Mouse (Mus musculus) embryonic facial prominence, embryonic 11.5 days (tissue): Measurements from ENCODE around the gene Ints6. TPM values are rescaled to one million over a fixed set of nuclear protein-coding genes. Genes with fewer than 3 reads are reported as not detected.

ENCODE experiments used
- ATAC-seq: fragments of 200-750 bp; cut with Nextera tagmentation; replicated peaks from 2 replicates; pipeline ENCODE4 v1.8.0; 2017; ENCODE audit warnings: low read depth; ENCODE audit not compliant: insufficient number of reproducible peaks, low FRiP score, low TSS enrichment
- DNase-seq: peaks from one replicate; pipeline ENCODE4 v3.0.0-alpha.2; 2015; ENCODE audit warnings: low spot score
- H3K27ac ChIP-seq: fragments of 300-500 bp; sonication (generic); replicated peaks from 2 replicates; pipeline ENCODE4 v1.5.1; 2014; ENCODE audit warnings: mild to moderate bottlenecking, low read depth, low read length, control low read depth
- H3K27me3 ChIP-seq: fragments of 300-500 bp; sonication (generic); 2 replicates; pipeline ENCODE4 v1.6.1; 2014; ENCODE audit warnings: mild to moderate bottlenecking, low read length, moderate library complexity, mixed read lengths; ENCODE audit not compliant: control insufficient read depth, insufficient read depth
- H3K36me3 ChIP-seq: fragments of 300-500 bp; sonication (generic); replicated peaks from 2 replicates; pipeline ENCODE4 v1.6.1; 2014; ENCODE audit warnings: low read depth, mild to moderate bottlenecking, low read length, moderate library complexity, mixed read lengths; ENCODE audit not compliant: control insufficient read depth, insufficient read depth
- H3K4me1 ChIP-seq: fragments of 300-500 bp; sonication (generic); 2 replicates; pipeline ENCODE4 v1.6.1; 2014; ENCODE audit warnings: low read length, mixed read lengths; ENCODE audit not compliant: control insufficient read depth, insufficient read depth
- H3K4me2 ChIP-seq: fragments of 300-500 bp; sonication (generic); 2 replicates; pipeline ENCODE4 v1.6.1; 2014; ENCODE audit warnings: low read depth, mild to moderate bottlenecking, control low read depth, low read length, moderate library complexity
- H3K4me3 ChIP-seq: fragments of 300-500 bp; sonication (generic); 2 replicates; pipeline ENCODE4 v1.5.1; 2014; ENCODE audit warnings: low read depth, low read length, control low read depth
- H3K9ac ChIP-seq: fragments of 300-500 bp; sonication (generic); replicated peaks from 2 replicates; pipeline ENCODE4 v1.6.1; 2014; ENCODE audit warnings: mild to moderate bottlenecking, control low read depth, low read length
- H3K9me3 ChIP-seq: fragments of 300-500 bp; sonication (generic); replicated peaks from 2 replicates; pipeline ENCODE4 v1.6.1; 2016; ENCODE audit warnings: mild to moderate bottlenecking, low read length, inconsistent platforms, mixed read lengths; ENCODE audit not compliant: control insufficient read depth
- WGBS: fragments of 180-500 bp; shearing (Covaris S2); extraction: QIAGEN DNeasy Blood & Tissue Kit; methylation state at CpG from one replicate; pipeline ENCODE4 v1.1.7; 2014; 5-methylcytosine and 5-hydroxymethylcytosine counted together
- polyA plus RNA-seq: library from polyadenylated mRNA; unstranded; fragments of >200 nt; fragmentation: Nextera tagmentation; extraction: Ambion mirVana; gene quantifications from 2 replicates; pipeline ENCODE4 v1.2.1, GENCODE M21; 2014

Ints6 gene
- polyA plus RNA-seq, 1 experiment from 2014 or later: 24.2 TPM

GRCm38 (mm10) chr14:62789282-62789681, 28.3 kb upstream of the Ints6 start:
- DNase-seq (no peak), ATAC-seq (no peak)
- no peak overlapping the region for H3K9ac ChIP-seq
- no peaks in the 10 kb centered on the region for H3K27me3 ChIP-seq
- H3K27ac ChIP-seq: no peak overlapping the region
- no peak overlapping the region for H3K4me2 ChIP-seq
- no peaks in the 10 kb centered on the region for H3K9me3 ChIP-seq
- WGBS: 74% methylated on average over 4 of the region's 4 CpGs
- no peaks in the 10 kb centered on the region for H3K36me3 ChIP-seq
- H3K4me1 ChIP-seq: no peaks in the 10 kb centered on the region
- H3K4me3 ChIP-seq: no peak overlapping the region

- no peaks in the 10 kb centered on the region for H3K9me3 ChIP-seq
- H3K9ac ChIP-seq: no peak overlapping the region
- H3K4me1 ChIP-seq: no peaks in the 10 kb centered on the region
- DNase-seq (no peak), ATAC-seq (no peak)
- H3K27ac ChIP-seq: no peak overlapping the region
- H3K4me2 ChIP-seq: no peak overlapping the region
- WGBS: 73% methylated on average over 5 of the region's 5 CpGs
- H3K27me3 ChIP-seq: no peaks in the 10 kb centered on the region
- H3K36me3 ChIP-seq: no peaks in the 10 kb centered on the region
- H3K4me3 ChIP-seq: no peak overlapping the region
Observed at GRCm38 (mm10) chr14:62782981-62783380, 22.0 kb upstream of the Ints6 start.

- Histone ChIP-seq H3K36me3 (no peaks in the 10 kb centered on the region), H3K27ac (no peak overlapping the region), H3K4me2 (no peak overlapping the region), H3K9ac (no peak overlapping the region), H3K27me3 (no peaks in the 10 kb centered on the region), H3K9me3 (no peaks in the 10 kb centered on the region), H3K4me1 (no peaks in the 10 kb centered on the region), H3K4me3 (no peak overlapping the region)
- WGBS: 84% methylated on average over 9 of the region's 9 CpGs
- DNase-seq (no peak), ATAC-seq (no peak)
Observed at GRCm38 (mm10) chr14:62780520-62781316, 19.7 kb upstream of the Ints6 start.

GRCm38 (mm10) chr14:62778095-62778494, 17.1 kb upstream of the Ints6 start:
- WGBS: 93% methylated on average over 9 of the region's 9 CpGs
- H3K9ac ChIP-seq: no peak overlapping the region
- H3K9me3 ChIP-seq: no peaks in the 10 kb centered on the region
- H3K27me3 ChIP-seq: no peaks in the 10 kb centered on the region
- DNase-seq: no peak
- H3K4me3 ChIP-seq: no peak overlapping the region
- H3K4me1 ChIP-seq: no peaks in the 10 kb centered on the region
- no peak overlapping the region for H3K27ac ChIP-seq
- ATAC-seq: no peak
- H3K4me2 ChIP-seq: no peak overlapping the region
- H3K36me3 ChIP-seq: no peaks in the 10 kb centered on the region

- Histone ChIP-seq H3K36me3 (no peaks in the 10 kb centered on the region), H3K4me3 (no peak overlapping the region), H3K9me3 (no peaks in the 10 kb centered on the region), H3K27ac (no peak overlapping the region), H3K4me2 (no peak overlapping the region), H3K27me3 (no peaks in the 10 kb centered on the region), H3K9ac (no peak overlapping the region), H3K4me1 (no peaks in the 10 kb centered on the region)
- no peak for ATAC-seq
- no peak for DNase-seq
- 86% methylated on average over 3 of the region's 3 CpGs for WGBS
Observed at GRCm38 (mm10) chr14:62775034-62775433, 14.1 kb upstream of the Ints6 start.

GRCm38 (mm10) chr14:62774246-62774645, 13.3 kb upstream of the Ints6 start:
- 93% methylated on average over 3 of the region's 3 CpGs for WGBS
- Histone ChIP-seq H3K36me3 (no peaks in the 10 kb centered on the region), H3K4me3 (no peak overlapping the region), H3K27ac (no peak overlapping the region), H3K4me2 (no peak overlapping the region), H3K27me3 (no peaks in the 10 kb centered on the region), H3K9me3 (no peaks in the 10 kb centered on the region), H3K4me1 (no peaks in the 10 kb centered on the region), H3K9ac (no peak overlapping the region)
- no peak for ATAC-seq
- DNase-seq: no peak

- DNase-seq: no peak
- Histone ChIP-seq H3K27me3 (no peaks in the 10 kb centered on the region), H3K9ac (no peak overlapping the region), H3K4me3 (no peak overlapping the region), H3K36me3 (no peaks in the 10 kb centered on the region), H3K4me1 (no peaks in the 10 kb centered on the region), H3K4me2 (no peak overlapping the region), H3K27ac (no peak overlapping the region), H3K9me3 (no peaks in the 10 kb centered on the region)
- WGBS: 75% methylated on average over 6 of the region's 6 CpGs
- no peak for ATAC-seq
Observed at GRCm38 (mm10) chr14:62773766-62774165, 12.8 kb upstream of the Ints6 start.

GRCm38 (mm10) chr14:62765398-62765797, 4.4 kb upstream of the Ints6 start:
- H3K27ac ChIP-seq: no peak overlapping the region
- H3K27me3 ChIP-seq: no peaks in the 10 kb centered on the region
- DNase-seq (no peak), ATAC-seq (no peak)
- no peak overlapping the region for H3K4me3 ChIP-seq
- no peak overlapping the region for H3K9ac ChIP-seq
- H3K4me1 ChIP-seq: no peaks in the 10 kb centered on the region
- no peaks in the 10 kb centered on the region for H3K9me3 ChIP-seq
- H3K36me3 ChIP-seq: no peaks in the 10 kb centered on the region
- WGBS: 82% methylated on average over 2 of the region's 2 CpGs
- no peak overlapping the region for H3K4me2 ChIP-seq
